Mouse (Mus musculus): Measurements from ENCODE around the gene Adgb. TPM values are rescaled to one million over a fixed set of nuclear protein-coding genes. Genes with fewer than 3 reads are reported as not detected.

The Adgb gene
- polyA plus RNA-seq, 1 experiment from 2014 or later: 0.07 TPM

GRCm38 (mm10) chr10:10322961-10323360 lies 149.2 kb downstream of the Adgb start:
- Histone ChIP-seq H3K4me3 (no peak overlapping the region), H3K27me3 (replicated peaks; ENCODE audit: low read depth, poor library complexity, severe bottlenecking) (no peaks in the 10 kb centered on the region), H3K27ac (replicated peaks) (no peak overlapping the region), H3K4me1 (peaks cover 10% of the 10 kb centered on the region; the same call in 1 of the 2 replicates), H3K36me3 (replicated peaks) (no peaks in the 10 kb centered on the region), H3K9me3 (no peaks in the 10 kb centered on the region)
- WGBS: 89% methylated on average over 11 of the region's 11 CpGs
- no peak for DNase-seq (ENCODE audit: low spot score)

DNA sequence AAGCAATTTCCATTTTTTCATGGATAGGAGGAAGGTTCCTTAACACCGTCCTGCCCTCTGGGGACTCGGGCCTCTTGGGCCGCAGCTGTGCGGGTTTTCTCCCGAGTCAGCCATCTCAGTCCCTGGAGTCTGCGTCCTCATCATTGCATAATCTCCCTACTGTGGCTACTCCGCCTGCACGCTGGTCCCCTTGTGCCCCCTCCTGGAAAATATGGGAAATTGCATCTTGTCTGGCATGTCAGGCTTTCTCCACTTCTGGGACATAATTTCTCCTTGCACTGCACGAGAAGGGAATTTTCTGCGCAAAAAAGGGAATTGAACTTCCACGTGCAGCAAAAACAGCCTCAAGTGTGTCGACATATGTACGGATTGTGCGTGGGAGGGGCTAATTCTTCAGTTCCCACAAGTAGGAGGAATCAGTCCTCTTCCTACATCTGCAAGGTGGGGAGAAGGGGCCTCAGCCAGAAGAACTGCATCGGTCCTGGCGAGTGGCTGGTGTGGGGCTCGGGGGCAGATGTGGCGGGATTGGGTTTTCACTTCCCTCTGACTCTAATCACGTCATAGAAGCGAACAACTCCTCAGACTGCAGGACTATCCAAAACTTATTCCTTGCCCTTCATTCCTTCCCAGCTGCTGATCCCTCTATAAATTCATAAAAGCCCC lies 150.9 kb downstream of the Adgb start:
- Histone ChIP-seq H3K36me3 (replicated peaks) (no peaks in the 10 kb centered on the region), H3K9me3 (no peaks in the 10 kb centered on the region), H3K4me3 (peak overlapping the region; percentile 38; the same call in 1 of the 2 replicates), H3K27ac (replicated peaks) (no peak overlapping the region; the same call in 1 of the 2 replicates), H3K27me3 (replicated peaks; ENCODE audit: low read depth, poor library complexity, severe bottlenecking) (no peaks in the 10 kb centered on the region), H3K4me1 (peaks cover 10% of the 10 kb centered on the region; the same call in 1 of the 2 replicates)
- 11% methylated on average over 20 of the region's 20 CpGs for WGBS
- peak; percentile 73 for DNase-seq (ENCODE audit: low spot score)

DNA sequence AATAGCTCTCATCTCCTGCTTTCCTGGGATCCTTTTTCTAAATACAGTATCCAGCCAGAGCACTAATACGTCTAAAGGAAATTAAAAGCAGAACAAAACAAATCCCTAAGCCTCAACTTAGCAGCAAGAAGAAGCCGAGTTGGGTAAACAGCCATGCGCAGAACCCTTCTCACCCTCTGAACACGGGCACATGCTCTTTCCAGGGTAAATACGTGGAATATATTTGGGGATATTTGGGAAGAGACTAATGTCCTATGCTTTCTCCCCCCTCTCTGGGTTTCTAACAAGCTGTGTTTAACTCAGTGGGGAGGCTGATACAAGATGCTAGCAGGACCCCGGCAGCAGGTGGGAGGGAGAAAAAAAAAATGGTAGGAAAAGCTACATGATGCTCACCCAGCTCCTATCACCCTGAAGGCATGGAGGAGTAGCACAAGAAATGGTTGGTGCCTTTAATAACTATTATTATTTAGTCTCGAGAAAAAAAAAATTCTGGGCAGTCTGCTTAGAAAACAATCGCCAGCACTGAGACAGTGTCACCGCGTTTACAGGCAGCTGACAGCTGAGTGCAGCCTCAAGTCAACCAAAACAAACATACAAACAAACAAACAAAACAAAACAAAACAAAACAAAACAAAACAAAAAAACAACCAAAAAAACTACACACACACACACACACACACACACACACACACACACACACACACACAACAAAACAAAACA lies 151.6 kb downstream of the Adgb start:
- no peaks in the 10 kb centered on the region for H3K27me3 ChIP-seq (replicated peaks; ENCODE audit: low read depth, poor library complexity, severe bottlenecking)
- whole genome bisulfite sequencing: 45% methylated on average over 10 of the region's 10 CpGs
- H3K9me3 ChIP-seq: no peaks in the 10 kb centered on the region
- H3K4me3 ChIP-seq: peak overlapping the region; percentile 38; the same call in 1 of the 2 replicates
- DNase-seq (ENCODE audit: low spot score): no peak
- peaks cover 10% of the 10 kb centered on the region; the same call in 1 of the 2 replicates for H3K4me1 ChIP-seq
- H3K36me3 ChIP-seq (replicated peaks): no peaks in the 10 kb centered on the region
- no peak overlapping the region for H3K27ac ChIP-seq (replicated peaks)

DNA sequence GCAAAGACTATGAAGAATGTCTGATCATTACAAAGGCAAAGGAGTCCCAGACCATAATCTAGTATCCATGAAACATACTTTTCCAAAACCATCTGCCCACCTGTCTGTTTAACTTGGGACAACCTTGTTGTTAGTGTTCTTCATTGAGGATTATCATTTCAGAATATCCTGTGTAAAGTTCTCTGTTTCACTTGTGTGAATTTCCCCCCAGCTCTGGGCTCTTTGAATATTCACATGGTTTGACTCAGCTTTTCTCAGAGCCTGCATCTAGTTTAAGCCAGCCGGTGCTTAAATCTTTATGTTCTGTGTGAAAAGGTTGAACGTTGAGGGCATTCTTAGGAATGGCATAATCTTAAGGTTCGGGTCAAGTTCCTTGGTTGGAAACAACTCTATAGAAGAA lies 154.0 kb downstream of the Adgb start:
- Histone ChIP-seq H3K4me3 (no peak overlapping the region), H3K27me3 (replicated peaks; ENCODE audit: low read depth, poor library complexity, severe bottlenecking) (no peaks in the 10 kb centered on the region), H3K27ac (replicated peaks) (no peak overlapping the region), H3K4me1 (peaks cover 10% of the 10 kb centered on the region; the same call in 1 of the 2 replicates), H3K9me3 (no peaks in the 10 kb centered on the region), H3K36me3 (replicated peaks) (no peaks in the 10 kb centered on the region)
- WGBS: 88% methylated on average over 3 of the region's 3 CpGs
- DNase-seq (ENCODE audit: low spot score): no peak

DNA sequence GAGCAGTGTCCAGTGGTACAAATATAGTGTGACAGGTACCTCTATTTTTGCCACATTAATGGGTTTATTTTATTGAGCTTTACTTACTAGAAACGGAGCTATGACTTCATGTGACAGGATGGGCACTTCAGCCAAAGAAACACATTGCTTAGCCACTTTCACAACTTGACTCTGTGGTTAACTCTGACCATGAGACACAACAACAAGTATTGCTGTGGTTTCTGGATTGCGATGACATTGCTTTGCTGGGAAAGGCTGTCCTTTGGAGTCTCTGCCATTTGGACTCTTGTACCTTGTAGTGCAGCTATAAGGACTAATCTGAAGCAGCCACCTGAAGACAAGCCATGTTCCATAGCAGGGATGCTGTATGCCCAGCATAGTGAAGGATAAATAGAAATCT lies 156.5 kb downstream of the Adgb start:
- no peak overlapping the region for H3K27ac ChIP-seq (replicated peaks)
- H3K27me3 ChIP-seq (replicated peaks; ENCODE audit: low read depth, poor library complexity, severe bottlenecking): no peaks in the 10 kb centered on the region
- no peak overlapping the region for H3K4me3 ChIP-seq
- H3K9me3 ChIP-seq: no peaks in the 10 kb centered on the region
- no peak for DNase-seq (ENCODE audit: low spot score)
- 0 out of 2 replicates have a peak, but pooled peaks cover 3% of the 10 kb centered on the region for H3K4me1 ChIP-seq
- 88% methylated on average over 2 of the region's 2 CpGs for WGBS
- no peaks in the 10 kb centered on the region for H3K36me3 ChIP-seq (replicated peaks)

- Histone ChIP-seq H3K27ac (replicated peaks) (no peak overlapping the region), H3K9me3 (no peaks in the 10 kb centered on the region), H3K4me1 (no peaks in the 10 kb centered on the region), H3K4me3 (no peak overlapping the region), H3K27me3 (replicated peaks; ENCODE audit: low read depth, poor library complexity, severe bottlenecking) (0 out of 2 replicates have a peak, but pooled peaks cover 4% of the 10 kb centered on the region), H3K36me3 (replicated peaks) (no peaks in the 10 kb centered on the region)
- WGBS: 85% methylated on average over 5 of the region's 5 CpGs
- DNase-seq (ENCODE audit: low spot score): no peak
These were observed 157.6 kb downstream of the Adgb start for GRCm38 (mm10) chr10:10314521-10314920.

- Histone ChIP-seq H3K9me3 (no peaks in the 10 kb centered on the region), H3K27me3 (replicated peaks; ENCODE audit: low read depth, poor library complexity, severe bottlenecking) (peaks cover 4% of the 10 kb centered on the region; the same call in 1 of the 2 replicates), H3K36me3 (replicated peaks) (no peaks in the 10 kb centered on the region), H3K4me3 (no peak overlapping the region), H3K27ac (replicated peaks) (no peak overlapping the region), H3K4me1 (no peaks in the 10 kb centered on the region)
- no peak for DNase-seq (ENCODE audit: low spot score)
- WGBS: 92% methylated on average over 8 of the region's 8 CpGs
These were observed 162.2 kb downstream of the Adgb start for GRCm38 (mm10) chr10:10309877-10310426.

DNA sequence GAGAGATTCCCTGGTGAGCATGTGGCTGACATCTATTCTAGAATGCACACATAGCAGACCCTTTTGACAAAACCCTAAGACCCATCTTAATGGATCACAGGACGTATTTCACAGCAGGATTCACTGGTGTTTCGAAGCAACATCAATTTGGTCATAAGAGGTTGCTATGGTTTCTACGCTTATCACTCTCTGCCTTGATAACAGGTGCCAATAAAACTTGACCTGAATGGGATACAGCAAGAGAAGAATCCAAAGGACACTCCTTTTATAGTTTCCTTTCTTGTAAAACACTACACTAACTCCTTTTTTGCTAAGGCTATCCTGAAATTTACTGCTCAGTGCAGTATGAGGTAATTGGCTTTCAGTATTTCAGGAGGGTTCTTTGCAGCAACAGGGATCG lies 163.1 kb downstream of the Adgb start:
- no peak overlapping the region for H3K4me3 ChIP-seq
- no peaks in the 10 kb centered on the region for H3K4me1 ChIP-seq
- H3K9me3 ChIP-seq: no peaks in the 10 kb centered on the region
- no peak overlapping the region for H3K27ac ChIP-seq (replicated peaks)
- no peaks in the 10 kb centered on the region for H3K36me3 ChIP-seq (replicated peaks)
- 83% methylated on average over 4 of the region's 4 CpGs for WGBS
- peaks cover 7% of the 10 kb centered on the region; the same call in 1 of the 2 replicates for H3K27me3 ChIP-seq (replicated peaks; ENCODE audit: low read depth, poor library complexity, severe bottlenecking)
- no peak for DNase-seq (ENCODE audit: low spot score)

DNA sequence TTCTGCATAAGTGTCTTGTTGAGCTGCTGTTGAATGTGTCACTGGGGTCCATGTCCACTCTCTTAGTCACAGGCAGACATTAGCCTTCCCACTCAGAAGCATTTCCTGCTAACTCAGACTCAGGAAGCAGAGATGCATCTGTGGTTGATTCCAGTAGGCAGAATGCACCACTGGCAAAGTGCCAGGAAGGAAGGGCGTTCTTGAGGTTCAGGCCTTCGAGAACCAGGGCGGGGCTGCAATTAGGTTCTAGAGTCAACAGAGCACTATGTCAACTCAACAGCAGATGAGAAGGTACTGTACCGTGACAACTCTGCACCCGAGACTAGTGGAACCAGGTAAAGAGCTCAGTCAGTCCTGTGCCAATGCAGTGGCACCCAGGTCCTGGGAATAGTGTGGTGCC lies 164.7 kb downstream of the Adgb start:
- Histone ChIP-seq H3K36me3 (replicated peaks) (no peaks in the 10 kb centered on the region), H3K9me3 (no peaks in the 10 kb centered on the region), H3K27me3 (replicated peaks; ENCODE audit: low read depth, poor library complexity, severe bottlenecking) (peaks cover 7% of the 10 kb centered on the region; the same call in 1 of the 2 replicates), H3K4me3 (no peak overlapping the region), H3K27ac (replicated peaks) (no peak overlapping the region), H3K4me1 (no peaks in the 10 kb centered on the region)
- WGBS: 92% methylated on average over 5 of the region's 5 CpGs
- no peak for DNase-seq (ENCODE audit: low spot score)

- H3K27me3 ChIP-seq (replicated peaks; ENCODE audit: low read depth, poor library complexity, severe bottlenecking): peaks cover 9% of the 10 kb centered on the region
- no peak for DNase-seq (ENCODE audit: low spot score)
- peaks cover 11% of the 10 kb centered on the region for H3K4me1 ChIP-seq
- 82% methylated on average over 4 of the region's 4 CpGs for WGBS
- no peak overlapping the region for H3K4me3 ChIP-seq
- no peaks in the 10 kb centered on the region for H3K9me3 ChIP-seq
- no peaks in the 10 kb centered on the region for H3K36me3 ChIP-seq (replicated peaks)
- no peak overlapping the region for H3K27ac ChIP-seq (replicated peaks)
These were observed 167.8 kb downstream of the Adgb start for GRCm38 (mm10) chr10:10304370-10304769.

GRCm38 (mm10) chr10:10301692-10302091 lies 170.4 kb downstream of the Adgb start:
- Histone ChIP-seq H3K36me3 (replicated peaks) (no peaks in the 10 kb centered on the region), H3K27me3 (replicated peaks; ENCODE audit: low read depth, poor library complexity, severe bottlenecking) (peaks cover 15% of the 10 kb centered on the region), H3K4me1 (peaks cover 11% of the 10 kb centered on the region), H3K9me3 (no peaks in the 10 kb centered on the region), H3K27ac (replicated peaks) (no peak overlapping the region), H3K4me3 (no peak overlapping the region)
- DNase-seq (ENCODE audit: low spot score): no peak
- WGBS: 24% methylated on average over 4 of the region's 4 CpGs

DNA sequence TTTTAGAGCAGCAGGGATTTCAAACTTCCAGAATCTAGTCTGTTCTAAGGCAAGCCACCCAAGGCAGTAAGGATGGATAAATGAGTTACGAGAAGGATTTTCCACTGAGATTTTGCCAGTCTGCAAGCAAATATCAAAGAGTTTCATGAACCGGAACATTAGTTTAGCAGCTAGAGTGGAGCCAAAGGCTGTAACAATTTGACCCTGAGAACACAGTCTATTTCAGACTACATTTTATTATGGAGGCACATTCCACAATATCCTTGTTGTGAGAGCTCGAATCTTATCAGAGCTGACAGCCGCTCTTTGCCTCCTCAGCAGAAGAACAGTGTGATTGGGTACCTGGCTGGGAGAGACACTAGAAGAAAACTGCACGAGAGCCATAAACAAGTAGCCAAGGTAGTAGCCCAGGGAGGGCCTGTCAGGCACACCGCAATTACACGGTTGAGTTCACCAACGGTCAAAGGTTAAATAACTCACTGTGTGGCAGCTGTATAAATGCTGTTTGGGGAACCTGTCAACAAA lies 171.1 kb downstream of the Adgb start:
- Histone ChIP-seq H3K27ac (replicated peaks) (no peak overlapping the region), H3K4me3 (no peak overlapping the region), H3K36me3 (replicated peaks) (no peaks in the 10 kb centered on the region), H3K4me1 (peaks cover 11% of the 10 kb centered on the region), H3K9me3 (no peaks in the 10 kb centered on the region), H3K27me3 (replicated peaks; ENCODE audit: low read depth, poor library complexity, severe bottlenecking) (peaks cover 15% of the 10 kb centered on the region)
- DNase-seq (ENCODE audit: low spot score): peak; percentile 51
- WGBS: 24% methylated on average over 8 of the region's 8 CpGs
